9 mouse cellular contexts compared by ENCODE assay signal in the genomic region with DNA sequence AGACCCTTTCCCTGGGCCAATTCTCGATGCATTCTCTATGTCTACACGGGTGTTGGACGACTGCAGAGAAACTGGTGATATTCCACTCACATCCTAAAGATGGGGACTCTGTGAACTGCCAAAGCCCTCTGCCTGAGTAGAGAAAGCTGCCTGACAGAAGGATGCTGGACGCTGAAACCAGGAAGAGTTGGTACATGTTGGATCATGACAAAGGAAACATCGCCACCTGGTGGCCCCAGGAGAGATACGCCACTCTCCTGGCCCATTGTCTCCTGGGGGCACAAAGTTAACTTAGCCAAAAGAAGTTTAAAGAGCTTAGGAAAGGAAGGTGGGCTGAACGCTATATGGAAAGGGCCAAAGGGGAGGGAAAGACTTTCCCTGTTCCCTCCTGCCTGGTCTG.
DNase-seq lines count a peak whose midpoint lies in the region; ATAC-seq and TF ChIP-seq lines count a peak whose summit lies in the region.
"Had no signal": no experiment of that assay in that cellular context is flagged by ENCODE, and none has a peak within 500 bp of the region (broad histone marks: within the 10 kb centered on the region; RNA-seq: fewer than 3 reads in every experiment).

No protein-coding gene starts in this region.

- DNase-seq in ES-CJ7 (ENCODE audit: low read depth, low spot score), result peak; percentile 74
- DNase-seq in adrenal gland, postnatal 4 days (ENCODE audit: low spot score in 2 of 2), result peak; percentile 43 to 58
- DNase-seq in embryonic facial prominence, embryonic 14.5 days (ENCODE audit: low spot score), result peak; percentile 90
- peak; percentile 73 to 84 for DNase-seq in heart, postnatal 14 days
- DNase-seq in layer of hippocampus, adult 2 months (ENCODE audit: low spot score in 2 of 2), result peak; percentile 59 to 81
- peak; percentile 83 for DNase-seq in lung, postnatal 10 days
- peak; percentile 86 for DNase-seq in right cerebral cortex, postnatal 4 days
- peak; percentile 65 to 79 for DNase-seq in urinary bladder, postnatal 4 days (ENCODE audit: low spot score in 2 of 2)

- intact Hi-C loops in heart, postnatal 14 days (cut with DNase I), result loop anchor here (2.0 to 5.0 kb wide), 5 partner anchors 732 to 1987 kb away; partner anchors contain the start of gene Maf

- H3K36me3 ChIP-seq in embryonic facial prominence, embryonic 14.5 days (ENCODE audit: control insufficient read depth, insufficient read depth, low read length), result no peaks in the 10 kb centered on the region
- H3K36me3 ChIP-seq: limb, embryonic 15.5 days had no signal

- H3K4me1 ChIP-seq in embryonic facial prominence, embryonic 14.5 days (ENCODE audit: control insufficient read depth, insufficient read depth, low read length), result no peaks in the 10 kb centered on the region

- H3K9ac ChIP-seq in embryonic facial prominence, embryonic 14.5 days (ENCODE audit: low read depth, low read length), result no peak overlapping the region
- H3K9ac ChIP-seq: limb, embryonic 15.5 days had no signal

- peak; percentile 97 for TF ChIP-seq CTCF in layer of hippocampus, adult 2 months (conservative IDR thresholded peaks at IDR 0.05)

- ATAC-seq in embryonic facial prominence, embryonic 14.5 days (ENCODE audit: low read depth), result peak; percentile 67

- H3K27ac ChIP-seq in embryonic facial prominence, embryonic 14.5 days (replicated peaks; ENCODE audit: low read depth, low read length), result no peak overlapping the region
- H3K27ac ChIP-seq in layer of hippocampus, adult 2 months, result no peak overlapping the region
- H3K27ac ChIP-seq: limb, embryonic 15.5 days had no signal

- H3K4me2 ChIP-seq in embryonic facial prominence, embryonic 14.5 days (ENCODE audit: low read depth, low read length), result no peak overlapping the region
- H3K4me2 ChIP-seq: limb, embryonic 15.5 days had no signal

- 14% methylated on average over 7 of the region's 7 CpGs for whole genome bisulfite sequencing in embryonic facial prominence, embryonic 14.5 days

- no peak overlapping the region for H3K4me3 ChIP-seq in embryonic facial prominence, embryonic 14.5 days (ENCODE audit: low read depth, low read length)
- no peak overlapping the region for H3K4me3 ChIP-seq in layer of hippocampus, adult 2 months
- H3K4me3 ChIP-seq: limb, embryonic 15.5 days had no signal

- H3K9me3 ChIP-seq in embryonic facial prominence, embryonic 14.5 days (ENCODE audit: control insufficient read depth, low read length), result no peaks in the 10 kb centered on the region
- H3K9me3 ChIP-seq: limb, embryonic 15.5 days had no signal

- 0 out of 2 replicates have a peak, but pooled peaks cover 9% of the 10 kb centered on the region for H3K27me3 ChIP-seq in embryonic facial prominence, embryonic 14.5 days (replicated peaks; ENCODE audit: control insufficient read depth, insufficient read depth, low read length)
